In genomic region chr4:128801675-128802465, GRCm38 (mm10) we compare ENCODE assay signal across 13 mouse cellular contexts. TPM values are rescaled to one million over a fixed set of nuclear protein-coding genes. Genes with fewer than 3 reads are reported as not detected.
A peak's percentile ranks its signal among the peaks of the same experiment; 100 is the strongest.
DNase-seq lines count a peak whose midpoint lies in the region; ATAC-seq and TF ChIP-seq lines count a peak whose summit lies in the region.
"Had no signal": no experiment of that assay in that cellular context is flagged by ENCODE, and none has a peak within 500 bp of the region (broad histone marks: within the 10 kb centered on the region; RNA-seq: fewer than 3 reads in every experiment).

No protein-coding gene starts in this region.

- no peak overlapping the region for H3K4me2 ChIP-seq in heart, embryonic 15.5 days
- no peak overlapping the region for H3K4me2 ChIP-seq in midbrain, embryonic 15.5 days
- H3K4me2 ChIP-seq in midbrain, embryonic 14.5 days (ENCODE audit: low read length), result no peak overlapping the region
- H3K4me2 ChIP-seq in embryonic facial prominence, embryonic 12.5 days (replicated peaks), result peak overlapping the region; percentile 98; the same call in 1 of the 2 replicates
- no peak overlapping the region for H3K4me2 ChIP-seq in forebrain, postnatal 0 days (ENCODE audit: low read depth)

- WGBS in heart, embryonic 15.5 days, result 41% methylated on average over 9 of the region's 9 CpGs
- 73% methylated on average over 9 of the region's 9 CpGs for WGBS in midbrain, embryonic 15.5 days
- WGBS in midbrain, embryonic 14.5 days, result 76% methylated on average over 9 of the region's 9 CpGs
- WGBS in embryonic facial prominence, embryonic 12.5 days, result 41% methylated on average over 9 of the region's 9 CpGs
- WGBS in forebrain, postnatal 0 days, result 74% methylated on average over 9 of the region's 9 CpGs

- no peak overlapping the region for H3K27ac ChIP-seq in heart, embryonic 15.5 days
- no peak overlapping the region for H3K27ac ChIP-seq in midbrain, embryonic 15.5 days
- H3K27ac ChIP-seq in midbrain, embryonic 14.5 days (replicated peaks; ENCODE audit: low read depth, low read length), result no peak overlapping the region
- H3K27ac ChIP-seq in embryonic facial prominence, embryonic 12.5 days, result no peak overlapping the region
- no peak overlapping the region for H3K27ac ChIP-seq in forebrain, postnatal 0 days (ENCODE audit: low read depth, low read length)
- H3K27ac ChIP-seq: macrophage had no signal

- no peaks in the 10 kb centered on the region for H3K36me3 ChIP-seq in heart, embryonic 15.5 days
- no peaks in the 10 kb centered on the region for H3K36me3 ChIP-seq in midbrain, embryonic 15.5 days (replicated peaks)
- H3K36me3 ChIP-seq in midbrain, embryonic 14.5 days (ENCODE audit: control insufficient read depth, insufficient read depth, low read length), result 0 out of 2 replicates have a peak, but pooled peaks cover 6% of the 10 kb centered on the region
- H3K36me3 ChIP-seq in embryonic facial prominence, embryonic 12.5 days, result 0 out of 2 replicates have a peak, but pooled peaks cover 12% of the 10 kb centered on the region
- no peaks in the 10 kb centered on the region for H3K36me3 ChIP-seq in forebrain, postnatal 0 days (ENCODE audit: insufficient read depth)

- ATAC-seq in heart, embryonic 15.5 days (replicated peaks; ENCODE audit: insufficient number of reproducible peaks, insufficient read depth, low FRiP score, low read depth), result no peak
- ATAC-seq in midbrain, embryonic 15.5 days (replicated peaks), result no peak
- no peak for ATAC-seq in midbrain, embryonic 14.5 days (ENCODE audit: low FRiP score, low TSS enrichment)
- no peak for ATAC-seq in embryonic facial prominence, embryonic 12.5 days (ENCODE audit: insufficient number of reproducible peaks, insufficient read depth, low FRiP score, low TSS enrichment)
- ATAC-seq in forebrain, postnatal 0 days, result no peak
- ATAC-seq: Patski had no signal

- intact Hi-C loops in left cerebral cortex, postnatal 25 days (cut with DNase I), result no loop called here

- H3K27me3 ChIP-seq in heart, embryonic 15.5 days, result no peaks in the 10 kb centered on the region
- no peaks in the 10 kb centered on the region for H3K27me3 ChIP-seq in midbrain, embryonic 15.5 days (replicated peaks)
- no peaks in the 10 kb centered on the region for H3K27me3 ChIP-seq in midbrain, embryonic 14.5 days (ENCODE audit: control insufficient read depth, insufficient read depth, low read length)
- no peaks in the 10 kb centered on the region for H3K27me3 ChIP-seq in embryonic facial prominence, embryonic 12.5 days
- no peaks in the 10 kb centered on the region for H3K27me3 ChIP-seq in forebrain, postnatal 0 days (ENCODE audit: insufficient read depth, low read length)
- H3K27me3 ChIP-seq: Patski had no signal

- TF ChIP-seq CTCF in forebrain, postnatal 0 days (IDR thresholded peaks at IDR 0.05; ENCODE audit: low read depth), result no peak

- H3K4me1 ChIP-seq in heart, embryonic 15.5 days (replicated peaks), result peaks cover 53% of the 10 kb centered on the region
- peaks cover 68% of the 10 kb centered on the region for H3K4me1 ChIP-seq in midbrain, embryonic 15.5 days
- peaks cover 36% of the 10 kb centered on the region for H3K4me1 ChIP-seq in midbrain, embryonic 14.5 days (ENCODE audit: control insufficient read depth, insufficient read depth, low read length)
- peaks cover 65% of the 10 kb centered on the region for H3K4me1 ChIP-seq in embryonic facial prominence, embryonic 12.5 days
- peaks cover 17% of the 10 kb centered on the region for H3K4me1 ChIP-seq in forebrain, postnatal 0 days (ENCODE audit: insufficient read depth)

- no peak overlapping the region for H3K4me3 ChIP-seq in heart, embryonic 15.5 days
- H3K4me3 ChIP-seq in midbrain, embryonic 15.5 days, result no peak overlapping the region
- no peak overlapping the region for H3K4me3 ChIP-seq in midbrain, embryonic 14.5 days (replicated peaks; ENCODE audit: low read depth, low read length)
- no peak overlapping the region for H3K4me3 ChIP-seq in embryonic facial prominence, embryonic 12.5 days
- H3K4me3 ChIP-seq in forebrain, postnatal 0 days (ENCODE audit: low read depth, low read length), result no peak overlapping the region

- DNase-seq in heart, adult 9 months (ENCODE audit: low spot score in 2 of 2), result no peak
- DNase-seq in midbrain, embryonic 14.5 days, result no peak
- DNase-seq in lung, postnatal 36 days, result peak; percentile 74
- DNase-seq in forebrain, postnatal 0 days, result no peak
- DNase-seq in left cerebral cortex, postnatal 25 days (ENCODE audit: low spot score in 2 of 2), result no peak
- DNase-seq: heart, postnatal 36 days; thymus, postnatal 36 days had no signal

- H3K9ac ChIP-seq in heart, embryonic 15.5 days, result 0 out of 2 replicates have a peak overlapping the region, but pooled peaks have one; percentile 23
- 0 out of 2 replicates have a peak overlapping the region, but pooled peaks have one; percentile 13 for H3K9ac ChIP-seq in midbrain, embryonic 15.5 days
- no peak overlapping the region for H3K9ac ChIP-seq in midbrain, embryonic 14.5 days (replicated peaks; ENCODE audit: low read length)
- H3K9ac ChIP-seq in embryonic facial prominence, embryonic 12.5 days, result no peak overlapping the region
- no peak overlapping the region for H3K9ac ChIP-seq in forebrain, postnatal 0 days

- H3K9me3 ChIP-seq in heart, embryonic 15.5 days (replicated peaks), result no peaks in the 10 kb centered on the region
- no peaks in the 10 kb centered on the region for H3K9me3 ChIP-seq in midbrain, embryonic 15.5 days
- H3K9me3 ChIP-seq in midbrain, embryonic 14.5 days (ENCODE audit: control insufficient read depth, low read length), result no peaks in the 10 kb centered on the region
- no peaks in the 10 kb centered on the region for H3K9me3 ChIP-seq in embryonic facial prominence, embryonic 12.5 days
- H3K9me3 ChIP-seq in forebrain, postnatal 0 days (ENCODE audit: low read length), result no peaks in the 10 kb centered on the region

RNA-seq across cellular contexts. Expression of gene Zfp362, which starts 4.0 kb away (rescaled TPM):
- polyA plus RNA-seq in heart, embryonic 15.5 days (2015; fragmentation: Nextera tagmentation; extraction: Ambion mirVana), result 14.2 and 21.1 TPM in 2 replicates
- polyA plus RNA-seq in midbrain, embryonic 15.5 days (2015; fragmentation: Nextera tagmentation; extraction: Ambion mirVana), result 40.1 and 42.2 TPM in 2 replicates
- 28.3 and 35.7 TPM in 2 replicates for polyA plus RNA-seq in midbrain, embryonic 14.5 days (2014; fragmentation: Nextera tagmentation; extraction: Ambion mirVana)
- 52.3 and 55.7 TPM in 2 replicates for polyA plus RNA-seq in embryonic facial prominence, embryonic 12.5 days (2016; fragmentation: Nextera tagmentation; extraction: Ambion mirVana)
- 23.2 and 26.9 TPM in 2 replicates for total RNA-seq in forebrain, postnatal 0 days (2014; rRNA removed)
- polyA plus RNA-seq in forebrain, postnatal 0 days (2015; fragmentation: Nextera tagmentation; extraction: Ambion mirVana), result 26.6 and 29.8 TPM in 2 replicates
- 10 to 100 TPM; 25.8 to 28.8 TPM for total RNA-seq in left cerebral cortex, postnatal 25 days (2021)

RNA-seq across cellular contexts. Expression of gene A3galt2, which starts 46.7 kb away (rescaled TPM):
- 0.04 TPM in 1 of 2 replicates, not detected in the other for polyA plus RNA-seq in heart, embryonic 15.5 days (2015; fragmentation: Nextera tagmentation; extraction: Ambion mirVana)
- polyA plus RNA-seq in midbrain, embryonic 15.5 days (2015; fragmentation: Nextera tagmentation; extraction: Ambion mirVana), result 0.28 and 0.34 TPM in 2 replicates
- 0.47 and 0.74 TPM in 2 replicates for polyA plus RNA-seq in midbrain, embryonic 14.5 days (2014; fragmentation: Nextera tagmentation; extraction: Ambion mirVana)
- polyA plus RNA-seq in embryonic facial prominence, embryonic 12.5 days (2016; fragmentation: Nextera tagmentation; extraction: Ambion mirVana), result 0.18 and 0.19 TPM in 2 replicates
- total RNA-seq in forebrain, postnatal 0 days (2014; rRNA removed), result 0.52 and 0.92 TPM in 2 replicates
- polyA plus RNA-seq in forebrain, postnatal 0 days (2015; fragmentation: Nextera tagmentation; extraction: Ambion mirVana), result 0.05 and 0.16 TPM in 2 replicates
- total RNA-seq in left cerebral cortex, postnatal 25 days (2021), result under 1 TPM; 0.25 to 0.32 TPM
- total RNA-seq: gastrocnemius, adult 8-10 months had no signal
- polyA plus RNA-seq: macrophage had no signal

Comparison
In these comparisons a context has a peak if more than half of its experiments do, and no peak if none do; other contexts are left out.
1. H3K9ac ChIP-seq: peak in heart, embryonic 15.5 days (single experiment) and midbrain, embryonic 15.5 days (single experiment); none in midbrain, embryonic 14.5 days (single experiment), embryonic facial prominence, embryonic 12.5 days (single experiment) and forebrain, postnatal 0 days (single experiment).